Mouse (Mus musculus) heart, postnatal 0 days (tissue): Measurements from ENCODE around the gene Exosc10. TPM values are rescaled to one million over a fixed set of nuclear protein-coding genes. Genes with fewer than 3 reads are reported as not detected.

Source experiments
- ATAC-seq: fragments of 200-750 bp; cut with Nextera tagmentation; 2 replicates; pipeline ENCODE4 v1.8.0; 2017; ENCODE audit warnings: low read depth, moderate number of reproducible peaks, moderate library complexity; ENCODE audit not compliant: insufficient read depth
- DNase-seq: peaks from one replicate; pipeline ENCODE4 v3.0.0-alpha.2; 2016; ENCODE audit warnings: low spot score
- H3K27ac ChIP-seq: fragments of 300-500 bp; sonication (generic); 2 replicates; pipeline ENCODE4 v1.5.1; 2014; ENCODE audit warnings: low read depth, mild to moderate bottlenecking
- H3K27me3 ChIP-seq: fragments of 300-500 bp; sonication (generic); 2 replicates; pipeline ENCODE4 v1.6.1; 2014; ENCODE audit warnings: low read length, mixed read lengths; ENCODE audit not compliant: control insufficient read depth, insufficient read depth
- H3K36me3 ChIP-seq: fragments of 300-500 bp; sonication (generic); replicated peaks from 2 replicates; pipeline ENCODE4 v1.6.1; 2014; ENCODE audit warnings: low read length, mixed read lengths; ENCODE audit not compliant: control insufficient read depth, insufficient read depth
- H3K4me1 ChIP-seq: fragments of 300-500 bp; sonication (generic); 2 replicates; pipeline ENCODE4 v1.6.1; 2014; ENCODE audit warnings: antibody characterized with exemption; ENCODE audit not compliant: control insufficient read depth, insufficient read depth
- H3K4me2 ChIP-seq: fragments of 300-500 bp; sonication (generic); 2 replicates; pipeline ENCODE4 v1.6.1; 2014; ENCODE audit warnings: low read depth, mild to moderate bottlenecking, low read length, moderate library complexity
- H3K4me3 ChIP-seq: fragments of 300-500 bp; sonication (generic); 2 replicates; pipeline ENCODE4 v1.5.1; 2014; ENCODE audit warnings: low read depth, low read length
- H3K9ac ChIP-seq: fragments of 300-500 bp; sonication (generic); replicated peaks from 2 replicates; pipeline ENCODE4 v1.6.1; 2014; ENCODE audit warnings: low read depth, low read length, mixed read lengths
- H3K9me3 ChIP-seq: fragments of 300-500 bp; sonication (generic); replicated peaks from 2 replicates; pipeline ENCODE4 v1.6.1; 2016; ENCODE audit warnings: low read length; ENCODE audit not compliant: control insufficient read depth
- CTCF ChIP-seq: IDR thresholded peaks from 2 replicates; pipeline ENCODE4 v1.5.1; 2016; ENCODE audit warnings: antibody characterized with exemption, control low read depth, low read depth
- EP300 ChIP-seq: IDR thresholded peaks from 2 replicates; pipeline ENCODE4 v1.6.1; 2016; ENCODE audit warnings: antibody characterized with exemption, low read depth
- WGBS: fragments of 180-500 bp; shearing (Covaris S2); extraction: QIAGEN DNeasy Blood & Tissue Kit; methylation state at CpG from one replicate; pipeline ENCODE4 v1.1.7; 2014; 5-methylcytosine and 5-hydroxymethylcytosine counted together
- polyA plus RNA-seq: library from polyadenylated mRNA; unstranded; fragments of >200 nt; fragmentation: Nextera tagmentation; extraction: Ambion mirVana; gene quantifications from 2 replicates; pipeline ENCODE4 v1.2.1, GENCODE M21; 2015
- total RNA-seq: library from RNA; depleted of rRNA; stranded (reverse); fragments of >200 nt; gene quantifications from 2 replicates; pipeline ENCODE4 v1.2.3, GENCODE M21; 2014; ENCODE audit warnings: low replicate concordance; rRNA removed

Exosc10 gene
- total and polyA plus RNA-seq, 2 experiments from 2014 or later: 43.0 to 47.0 TPM

DNA sequence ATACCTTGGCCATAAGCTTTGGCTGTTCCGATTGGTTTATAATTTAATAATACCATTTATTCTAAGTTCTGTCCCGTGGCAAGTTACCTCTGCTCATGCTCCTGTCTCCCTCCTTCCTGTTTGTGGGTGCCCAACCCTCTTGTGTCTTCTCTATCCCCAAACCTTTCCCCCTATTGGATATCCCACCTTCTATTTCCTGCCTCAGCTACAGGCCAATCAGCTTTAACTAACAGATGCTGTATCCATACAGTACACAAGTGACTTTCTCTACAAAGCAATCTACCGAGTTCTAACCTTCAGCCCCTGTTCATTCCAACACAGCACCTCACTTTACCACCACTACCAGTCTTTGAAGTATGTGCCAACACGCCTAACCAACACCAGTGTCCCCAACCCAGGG is 65.4 kb downstream of the Exosc10 start:
- WGBS: 84% methylated on average over 4 of the region's 4 CpGs
- Histone ChIP-seq H3K9ac (no peak overlapping the region), H3K4me2 (no peak overlapping the region), H3K9me3 (no peaks in the 10 kb centered on the region), H3K36me3 (peaks cover 65% of the 10 kb centered on the region), H3K4me3 (no peak overlapping the region), H3K4me1 (peaks cover 14% of the 10 kb centered on the region; the same call in 1 of the 2 replicates), H3K27me3 (no peaks in the 10 kb centered on the region), H3K27ac (no peak overlapping the region)
- TF ChIP-seq EP300 (no peak), CTCF (no peak)
- no peak for ATAC-seq
- no peak for DNase-seq

DNA sequence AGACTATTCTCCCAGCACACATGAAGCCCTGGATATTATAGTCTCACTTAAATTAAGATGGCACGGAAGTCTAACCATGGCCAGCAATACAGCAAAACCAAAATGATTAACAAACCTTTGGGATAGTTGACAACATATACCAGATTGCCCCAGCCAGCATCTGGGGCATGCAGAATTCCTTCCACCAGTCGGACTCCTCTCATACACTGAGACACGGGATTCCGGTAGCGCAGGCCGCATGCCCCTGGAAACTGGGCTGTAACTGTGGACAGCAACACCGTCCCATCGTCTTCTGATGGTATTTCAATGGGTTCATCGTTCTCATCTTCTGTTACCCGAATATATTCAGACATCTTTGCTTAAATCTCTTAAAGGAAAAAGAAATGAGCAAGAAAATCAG is 66.8 kb downstream of the Exosc10 start:
- WGBS: 72% methylated on average over 10 of the region's 10 CpGs
- H3K4me3 ChIP-seq: peak overlapping the region; percentile 91
- TF ChIP-seq EP300 (no peak), CTCF (no peak)
- H3K9me3 ChIP-seq: no peaks in the 10 kb centered on the region
- H3K9ac ChIP-seq: no peak overlapping the region; the same call in 1 of the 2 replicates
- H3K4me2 ChIP-seq: peak overlapping the region; percentile 74
- peaks cover 14% of the 10 kb centered on the region; the same call in 1 of the 2 replicates for H3K4me1 ChIP-seq
- ATAC-seq (no peak), DNase-seq (no peak)
- peaks cover 51% of the 10 kb centered on the region for H3K36me3 ChIP-seq
- H3K27me3 ChIP-seq: no peaks in the 10 kb centered on the region
- no peak overlapping the region for H3K27ac ChIP-seq

DNA sequence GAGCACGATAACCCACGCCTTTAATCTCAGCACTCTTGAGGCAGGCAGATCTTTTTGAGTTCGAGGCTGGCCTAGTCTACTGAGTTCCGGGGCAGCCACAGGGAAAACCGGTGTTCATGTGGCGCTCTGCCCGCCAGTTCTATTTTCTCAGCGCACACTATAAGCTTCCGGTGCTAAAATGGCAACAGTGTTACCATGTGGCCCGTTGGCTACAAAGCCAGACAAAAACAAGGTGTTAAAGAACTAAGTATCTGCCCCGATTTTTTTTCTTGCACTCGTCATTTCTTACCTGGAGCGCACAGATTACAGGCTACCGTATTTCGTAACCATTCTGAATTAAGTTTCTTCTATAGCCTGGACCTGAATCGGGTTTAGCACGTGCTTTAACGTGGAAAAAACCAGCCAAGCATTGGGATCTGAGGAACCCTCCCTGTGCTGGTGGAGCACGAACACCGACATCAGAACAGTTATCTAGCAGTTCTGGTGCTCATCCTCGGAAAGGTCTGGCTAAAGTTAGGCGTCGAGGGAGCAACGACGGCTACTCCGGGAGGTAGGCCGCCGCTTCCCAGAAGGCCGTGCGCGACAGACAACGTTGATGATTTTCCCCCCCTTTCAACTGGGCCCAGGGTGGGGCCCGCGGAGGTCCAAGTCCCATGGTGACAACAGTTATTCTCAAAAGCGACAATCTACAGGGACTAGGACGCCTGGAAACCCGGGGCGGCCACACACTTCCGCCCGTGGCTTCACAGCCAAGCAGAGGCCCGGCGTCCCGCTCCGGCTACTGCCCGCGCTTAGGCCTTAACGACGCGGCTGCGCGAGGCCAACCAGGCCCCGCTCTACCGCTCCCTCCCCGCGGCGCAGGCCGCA is 67.8 kb downstream of the Exosc10 start:
- TF ChIP-seq EP300 (no peak), CTCF (no peak)
- DNase-seq: peak; percentile 64
- under 1% methylated on average over 57 of the region's 57 CpGs for WGBS

DNA sequence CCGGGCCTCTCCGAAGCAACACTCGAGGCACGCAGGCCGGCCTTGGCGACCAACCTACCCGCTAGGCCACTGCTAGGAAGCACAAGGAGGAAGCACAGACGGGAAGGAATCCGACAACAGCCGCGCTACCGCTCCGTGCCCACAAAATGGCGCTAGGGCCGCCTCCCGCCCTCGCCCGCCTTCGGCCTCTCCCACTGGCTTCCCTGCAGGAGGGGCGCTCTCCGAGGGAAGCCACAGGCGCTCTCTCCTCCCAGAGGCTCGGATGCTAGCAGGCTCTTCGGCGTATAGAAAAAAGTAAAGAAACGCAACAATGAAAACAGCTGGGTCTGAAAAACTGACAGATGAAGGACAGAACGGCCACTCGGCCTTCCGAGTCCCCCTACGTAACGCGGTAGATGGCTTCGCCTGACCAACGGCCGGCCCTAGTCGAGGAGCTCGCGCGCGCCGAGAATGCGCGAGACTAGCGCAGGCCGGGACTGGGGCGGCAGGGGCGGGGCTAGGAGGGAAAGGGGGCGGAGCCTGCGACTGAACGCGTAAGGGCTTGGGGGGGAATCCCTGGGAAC is 68.5 kb downstream of the Exosc10 start, which contains the start of gene Tardbp:
Tardbp (minus strand) TSS at position 397 of the 563 bp plus-strand sequence.
- Histone ChIP-seq H3K4me1 (peaks cover 14% of the 10 kb centered on the region; the same call in 1 of the 2 replicates), H3K9me3 (no peaks in the 10 kb centered on the region), H3K36me3 (peaks cover 35% of the 10 kb centered on the region), H3K27ac (peak within 1 kb of the TSS; percentile 99), H3K4me3 (peak within 1 kb of the TSS; percentile 91), H3K9ac (peak within 1 kb of the TSS; percentile 97), H3K27me3 (no peaks in the 10 kb centered on the region), H3K4me2 (peak within 1 kb of the TSS; percentile 74)
- peak; percentile 73; the same call in 1 of the 2 replicates for TF ChIP-seq EP300
- TF ChIP-seq CTCF: peak; percentile 10; the same call in 1 of the 2 replicates
- DNase-seq: peak; percentile 93
- ATAC-seq: peak; percentile 96
- WGBS: under 1% methylated on average over 51 of the region's 51 CpGs

More for the DNA sequence above, 67.8 kb downstream of the Exosc10 start:
- ATAC-seq: peak; percentile 57
- Histone ChIP-seq H3K4me3 (peak overlapping the region; percentile 91), H3K36me3 (peaks cover 42% of the 10 kb centered on the region), H3K9ac (peak overlapping the region; percentile 97), H3K9me3 (no peaks in the 10 kb centered on the region), H3K4me2 (peak overlapping the region; percentile 74), H3K27me3 (no peaks in the 10 kb centered on the region), H3K27ac (peak overlapping the region; percentile 99), H3K4me1 (peaks cover 14% of the 10 kb centered on the region; the same call in 1 of the 2 replicates)

DNA sequence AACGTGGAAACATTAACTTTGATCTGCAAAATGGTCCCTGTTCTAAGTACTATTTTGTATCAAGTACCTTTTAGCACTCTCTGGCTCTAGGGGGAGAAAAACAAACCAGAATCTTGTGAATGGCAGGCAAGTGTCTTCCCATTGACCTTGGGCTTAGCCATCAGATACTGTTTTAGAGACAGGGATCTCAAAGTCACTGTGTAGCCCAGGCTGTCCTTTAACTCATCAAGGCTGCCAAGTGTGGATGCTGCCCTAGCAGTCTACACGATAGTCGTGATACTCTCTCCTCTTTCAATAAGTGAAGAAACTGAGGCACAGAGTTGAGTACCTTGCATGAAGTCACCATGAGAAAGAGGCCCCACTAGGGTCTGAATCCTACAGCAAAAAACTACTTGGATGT is 69.0 kb downstream of the Exosc10 start:
- H3K27me3 ChIP-seq: no peaks in the 10 kb centered on the region
- peak overlapping the region; percentile 97 for H3K9ac ChIP-seq
- DNase-seq: no peak
- no peaks in the 10 kb centered on the region for H3K9me3 ChIP-seq
- peaks cover 30% of the 10 kb centered on the region for H3K36me3 ChIP-seq
- peak overlapping the region; percentile 99 for H3K27ac ChIP-seq
- peaks cover 14% of the 10 kb centered on the region; the same call in 1 of the 2 replicates for H3K4me1 ChIP-seq
- 60% methylated on average over 3 of the region's 3 CpGs for WGBS
- peak; percentile 3; the same call in 1 of the 2 replicates for ATAC-seq
- H3K4me2 ChIP-seq: peak overlapping the region; percentile 74
- peak overlapping the region; percentile 91 for H3K4me3 ChIP-seq
- TF ChIP-seq CTCF (no peak), EP300 (no peak)

Other genes starting within 250 kb of the Exosc10 start
- gene Ubiad1, start 113.7 kb upstream of the Exosc10 start, total RNA-seq: 25.6 and 32.4 TPM in 2 replicates
- 18.9 and 19.6 TPM in 2 replicates for gene Ubiad1, start 113.7 kb upstream of the Exosc10 start, polyA plus RNA-seq
- 31.2 and 52.2 TPM in 2 replicates for gene Mtor, start 109.8 kb upstream of the Exosc10 start, total RNA-seq
- gene Mtor, start 109.8 kb upstream of the Exosc10 start, polyA plus RNA-seq: 17.3 and 20.5 TPM in 2 replicates
- 2.9 and 4.9 TPM in 2 replicates for gene Angptl7, start 58.0 kb upstream of the Exosc10 start, total RNA-seq
- 8.9 and 9.1 TPM in 2 replicates for gene Angptl7, start 58.0 kb upstream of the Exosc10 start, polyA plus RNA-seq
- gene Srm, start 33.1 kb downstream of the Exosc10 start, total RNA-seq: 15.0 and 45.7 TPM in 2 replicates
- gene Srm, start 33.1 kb downstream of the Exosc10 start, polyA plus RNA-seq: 46.4 and 51.4 TPM in 2 replicates
- gene Masp2, start 44.1 kb downstream of the Exosc10 start, total RNA-seq: not detected in 2 replicates
- not detected in 2 replicates for gene Masp2, start 44.1 kb downstream of the Exosc10 start, polyA plus RNA-seq
- gene Tardbp, start 68.6 kb downstream of the Exosc10 start, total RNA-seq: 69.0 and 89.9 TPM in 2 replicates
- gene Tardbp, start 68.6 kb downstream of the Exosc10 start, polyA plus RNA-seq: 93.5 and 100 TPM in 2 replicates
- 0.15 and 1.0 TPM in 2 replicates for gene Gm572, start 84.9 kb downstream of the Exosc10 start, total RNA-seq
- gene Gm572, start 84.9 kb downstream of the Exosc10 start, polyA plus RNA-seq: 0.36 and 0.70 TPM in 2 replicates
- gene Casz1, start 246.0 kb downstream of the Exosc10 start, total RNA-seq: 42.6 and 45.4 TPM in 2 replicates
- gene Casz1, start 246.0 kb downstream of the Exosc10 start, polyA plus RNA-seq: 13.7 and 16.4 TPM in 2 replicates